45 mouse cellular contexts compared by ENCODE assay signal in genomic region chr5:137956404-137956803, GRCm38 (mm10). TPM values are rescaled to one million over a fixed set of nuclear protein-coding genes. Genes with fewer than 3 reads are reported as not detected.
"Had no signal": no experiment of that assay in that cellular context is flagged by ENCODE, and none has a peak within 500 bp of the region (broad histone marks: within the 10 kb centered on the region; RNA-seq: fewer than 3 reads in every experiment).

No protein-coding gene starts in this region.

- H3K27me3 ChIP-seq: limb, embryonic 12.5 days; limb, embryonic 13.5 days; limb, embryonic 15.5 days; liver, embryonic 12.5 days; liver, embryonic 13.5 days; liver, embryonic 15.5 days; lung, embryonic 15.5 days; midbrain, embryonic 12.5 days; midbrain, embryonic 13.5 days; midbrain, embryonic 15.5 days; neural tube, embryonic 12.5 days had no signal

- H3K4me2 ChIP-seq: limb, embryonic 12.5 days; limb, embryonic 13.5 days; limb, embryonic 15.5 days; liver, embryonic 11.5 days; liver, embryonic 12.5 days; liver, embryonic 13.5 days; liver, embryonic 15.5 days; lung, embryonic 14.5 days; lung, embryonic 15.5 days; midbrain, embryonic 11.5 days; midbrain, embryonic 12.5 days; midbrain, embryonic 13.5 days; midbrain, embryonic 15.5 days; neural tube, embryonic 12.5 days had no signal

- H3K9me3 ChIP-seq: limb, embryonic 10.5 days; limb, embryonic 13.5 days; limb, embryonic 15.5 days; liver, embryonic 12.5 days; liver, embryonic 13.5 days; liver, embryonic 15.5 days; lung, embryonic 15.5 days; midbrain, embryonic 10.5 days; midbrain, embryonic 12.5 days; midbrain, embryonic 15.5 days; neural tube, embryonic 12.5 days had no signal

- ATAC-seq: liver, embryonic 12.5 days; liver, postnatal 0 days; lung, postnatal 0 days; midbrain, embryonic 13.5 days; midbrain, embryonic 15.5 days; midbrain, embryonic 16.5 days had no signal

- DNase-seq: left cerebral cortex, postnatal 4 days; liver; liver, embryonic 13.5 days; liver, postnatal 0 days; lung, adult 18-20 months; lung, adult 2 months; lung, embryonic 14.5 days; lung, postnatal 10 days; lung, postnatal 14 days; lung, postnatal 36 days; lung, postnatal 4 days; midbrain, embryonic 14.5 days had no signal

- H3K4me3 ChIP-seq: limb, embryonic 10.5 days; limb, embryonic 12.5 days; limb, embryonic 13.5 days; limb, embryonic 15.5 days; liver, embryonic 12.5 days; liver, embryonic 13.5 days; liver, embryonic 15.5 days; lung, embryonic 15.5 days; megakaryocyte, embryonic 14.5 days; midbrain, embryonic 10.5 days; midbrain, embryonic 12.5 days; midbrain, embryonic 13.5 days; midbrain, embryonic 15.5 days; myocyte; neural tube, embryonic 12.5 days had no signal

- H3K4me1 ChIP-seq: limb, embryonic 10.5 days; limb, embryonic 12.5 days; limb, embryonic 13.5 days; limb, embryonic 15.5 days; liver, embryonic 12.5 days; liver, embryonic 13.5 days; liver, embryonic 15.5 days; lung, embryonic 15.5 days; megakaryocyte, embryonic 14.5 days; midbrain, embryonic 10.5 days; midbrain, embryonic 12.5 days; midbrain, embryonic 13.5 days; midbrain, embryonic 15.5 days; neural tube, embryonic 12.5 days had no signal

- H3K9ac ChIP-seq: limb, embryonic 12.5 days; limb, embryonic 13.5 days; limb, embryonic 15.5 days; liver, embryonic 12.5 days; liver, embryonic 13.5 days; liver, embryonic 14.5 days; liver, embryonic 15.5 days; liver, postnatal 0 days; lung, embryonic 14.5 days; lung, embryonic 15.5 days; midbrain, embryonic 12.5 days; midbrain, embryonic 13.5 days; midbrain, embryonic 15.5 days; neural tube, embryonic 12.5 days had no signal

- H3K27ac ChIP-seq: limb, embryonic 10.5 days; limb, embryonic 12.5 days; limb, embryonic 13.5 days; limb, embryonic 15.5 days; liver, embryonic 12.5 days; liver, embryonic 13.5 days; liver, embryonic 14.5 days; liver, embryonic 15.5 days; lung, embryonic 15.5 days; macrophage; midbrain, embryonic 10.5 days; midbrain, embryonic 12.5 days; midbrain, embryonic 13.5 days; midbrain, embryonic 15.5 days; neural tube, embryonic 12.5 days had no signal

- H3K36me3 ChIP-seq: limb, embryonic 10.5 days; limb, embryonic 12.5 days; limb, embryonic 13.5 days; limb, embryonic 15.5 days; liver, embryonic 12.5 days; liver, embryonic 13.5 days; liver, embryonic 15.5 days; lung, embryonic 15.5 days; midbrain, embryonic 10.5 days; midbrain, embryonic 12.5 days; midbrain, embryonic 13.5 days; midbrain, embryonic 15.5 days; neural tube, embryonic 12.5 days had no signal

RNA-seq across cellular contexts. Expression of gene Gjc3, which starts 6.5 kb away (rescaled TPM):
- total RNA-seq: megakaryocyte progenitor cell, adult 5-6 weeks; megakaryocyte, adult 5-6 weeks; megakaryocyte-erythroid progenitor cell, adult 5-6 weeks had no signal
- polyA plus RNA-seq: limb, embryonic 11.5 days; liver, embryonic 11.5 days; liver, embryonic 12.5 days; liver, embryonic 15.5 days; liver, embryonic 16.5 days; lung, embryonic 14.5 days; lung, postnatal 0 days; macrophage; midbrain, embryonic 11.5 days; myocyte; neural tube, embryonic 11.5 days had no signal

RNA-seq across cellular contexts. Expression of gene Azgp1, which starts 24.9 kb away (rescaled TPM):
- total RNA-seq: left cerebral cortex, postnatal 10 days; left cerebral cortex, postnatal 14 days; left cerebral cortex, postnatal 25 days; left cerebral cortex, postnatal 36 days; left cerebral cortex, postnatal 4 days; megakaryocyte progenitor cell, adult 5-6 weeks; megakaryocyte, adult 5-6 weeks; megakaryocyte-erythroid progenitor cell, adult 5-6 weeks; midbrain, postnatal 0 days; monocyte, adult 5-6 weeks had no signal
- polyA plus RNA-seq: limb, embryonic 10.5 days; limb, embryonic 11.5 days; limb, embryonic 12.5 days; limb, embryonic 13.5 days; limb, embryonic 15.5 days; liver, embryonic 11.5 days; liver, embryonic 12.5 days; lung, embryonic 14.5 days; lung, embryonic 16.5 days; macrophage; midbrain, embryonic 10.5 days; midbrain, embryonic 11.5 days; midbrain, embryonic 12.5 days; midbrain, embryonic 13.5 days; midbrain, embryonic 14.5 days; midbrain, embryonic 15.5 days; midbrain, embryonic 16.5 days; midbrain, postnatal 0 days; myocyte; neural tube, embryonic 11.5 days; neural tube, embryonic 12.5 days had no signal

RNA-seq across cellular contexts. Expression of gene Cyp3a13, which starts 35.0 kb away (rescaled TPM):
- total RNA-seq: left cerebral cortex, postnatal 10 days; left cerebral cortex, postnatal 4 days; megakaryocyte progenitor cell, adult 5-6 weeks; megakaryocyte, adult 5-6 weeks; megakaryocyte-erythroid progenitor cell, adult 5-6 weeks; midbrain, postnatal 0 days; monocyte, adult 5-6 weeks had no signal
- polyA plus RNA-seq: limb, embryonic 10.5 days; limb, embryonic 11.5 days; limb, embryonic 12.5 days; limb, embryonic 13.5 days; macrophage; midbrain, embryonic 10.5 days; midbrain, embryonic 11.5 days; midbrain, embryonic 12.5 days; midbrain, embryonic 13.5 days; midbrain, embryonic 14.5 days; midbrain, embryonic 15.5 days; midbrain, embryonic 16.5 days; midbrain, postnatal 0 days; neural tube, embryonic 12.5 days had no signal
